Mouse (Mus musculus) Muller cell, postnatal 12 days (primary cell): Measurements from ENCODE around the gene Rdh19.
"Not testable (repeated sequence)": the region's sequence is repeated elsewhere in the genome, so short reads cannot be mapped to it uniquely, and the experiment has no call there.

ENCODE experiments used
- DNase-seq: peaks from one replicate; pipeline ENCODE4 v3.0.0-alpha.2; 2015; ENCODE audit errors: inconsistent ontology term

Rdh19 gene

GRCm38 (mm10) chr10:127849628-127850027 is at the start of gene Rdh19:
TSS of gene Rdh19 (plus strand) at chr10:127849928.
- no peak for DNase-seq

GRCm38 (mm10) chr10:127800891-127801290 is 48.8 kb upstream of the Rdh19 start, which contains the start of gene Rdh16:
TSS of gene Rdh16 (plus strand) at chr10:127801152.
- no peak for DNase-seq

GRCm38 (mm10) chr10:127801612-127802011 is 48.1 kb upstream of the Rdh19 start:
- DNase-seq: no peak

- DNase-seq: no peak
Observed at GRCm38 (mm10) chr10:127802236-127802635, 47.5 kb upstream of the Rdh19 start.

- DNase-seq: no peak
Observed at GRCm38 (mm10) chr10:127804416-127804815, 45.3 kb upstream of the Rdh19 start.

GRCm38 (mm10) chr10:127815888-127816287 is 33.8 kb upstream of the Rdh19 start:
- DNase-seq: no peak

GRCm38 (mm10) chr10:127817268-127817910 is 32.3 kb upstream of the Rdh19 start:
- DNase-seq: not testable (repeated sequence)

GRCm38 (mm10) chr10:127821806-127822205 is 27.9 kb upstream of the Rdh19 start:
- not testable (repeated sequence) for DNase-seq

GRCm38 (mm10) chr10:127825386-127825785 is 24.3 kb upstream of the Rdh19 start:
- peak; percentile 1 for DNase-seq

- no peak for DNase-seq
Observed at GRCm38 (mm10) chr10:127829121-127829520, 20.6 kb upstream of the Rdh19 start.

- not testable (repeated sequence) for DNase-seq
Observed at GRCm38 (mm10) chr10:127834186-127834585, 15.5 kb upstream of the Rdh19 start.

GRCm38 (mm10) chr10:127835292-127835691 is 14.4 kb upstream of the Rdh19 start:
- no peak for DNase-seq

GRCm38 (mm10) chr10:127837793-127838192 is 11.9 kb upstream of the Rdh19 start:
- not testable (repeated sequence) for DNase-seq

- DNase-seq: no peak
Observed at GRCm38 (mm10) chr10:127838539-127838938, 11.2 kb upstream of the Rdh19 start.

- no peak for DNase-seq
Observed at GRCm38 (mm10) chr10:127840776-127841175, 9.0 kb upstream of the Rdh19 start.

- not testable (repeated sequence) for DNase-seq
Observed at GRCm38 (mm10) chr10:127845945-127846344, 3.8 kb upstream of the Rdh19 start.

- no peak for DNase-seq
Observed at GRCm38 (mm10) chr10:127848089-127848488, 1.6 kb upstream of the Rdh19 start.

GRCm38 (mm10) chr10:127856376-127856775 is 6.6 kb downstream of the Rdh19 start:
- DNase-seq: no peak

- no peak for DNase-seq
Observed at GRCm38 (mm10) chr10:127864931-127865330, 15.2 kb downstream of the Rdh19 start.

GRCm38 (mm10) chr10:127866232-127866631 is 16.5 kb downstream of the Rdh19 start, which contains the start of gene Rdh16f2:
TSS of gene Rdh16f2 (plus strand) at chr10:127866474.
- no peak for DNase-seq

- no peak for DNase-seq
Observed at GRCm38 (mm10) chr10:127872484-127872883, 22.8 kb downstream of the Rdh19 start.

GRCm38 (mm10) chr10:127877681-127878080 is 28.0 kb downstream of the Rdh19 start:
- no peak for DNase-seq

- no peak for DNase-seq
Observed at GRCm38 (mm10) chr10:127878262-127879057, 28.7 kb downstream of the Rdh19 start.
